Mouse (Mus musculus): ENCODE results near the gene V1rd19.

- TF ChIP-seq CTCF (IDR thresholded peaks at IDR 0.05; ENCODE audit: extremely low read depth, insufficient read depth, low read length), result no peak
- TF ChIP-seq POLR2A (IDR thresholded peaks at IDR 0.05; ENCODE audit: extremely low read depth, insufficient read depth, low read length), result no peak
These were observed 51.3 kb downstream of the V1rd19 start, which contains the start of gene Vmn1r183 for GRCm38 (mm10) chr7:24052660-24053304.
